Mouse (Mus musculus) c-Kit-positive CD71-negative TER-119-negative erythroid progenitor cells, embryonic 14.5 days (primary cell): Measurements from ENCODE around the gene Cds1.
A peak's percentile ranks its signal among the peaks of the same experiment; 100 is the strongest.
"Not testable (repeated sequence)": the region's sequence is repeated elsewhere in the genome, so short reads cannot be mapped to it uniquely, and the experiment has no call there.

Source experiments
- DNase-seq: peaks from one replicate; pipeline ENCODE4 v3.0.0-alpha.2; 2013; ENCODE audit warnings: low read depth

The Cds1 gene

DNA sequence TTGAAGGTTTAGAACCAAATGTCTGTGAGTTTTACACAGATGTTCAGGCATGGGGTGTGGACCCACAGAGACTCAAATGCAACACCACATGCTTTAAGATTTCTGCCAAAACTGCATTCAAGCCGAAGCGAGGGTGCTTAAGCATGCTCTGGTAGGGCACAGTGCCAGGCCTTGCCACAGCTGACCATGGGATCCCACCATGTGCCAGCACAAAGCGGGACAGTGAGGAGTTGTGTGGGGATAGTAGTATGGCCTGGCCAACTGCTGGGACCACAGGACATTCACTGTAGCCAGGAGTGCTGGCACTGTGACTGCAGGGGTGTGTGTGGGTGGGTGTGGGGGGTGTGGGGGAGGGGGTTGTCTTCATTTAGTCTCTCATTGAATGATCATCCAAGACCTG, 64.0 kb downstream of the Cds1 start:
- DNase-seq: no peak

DNA sequence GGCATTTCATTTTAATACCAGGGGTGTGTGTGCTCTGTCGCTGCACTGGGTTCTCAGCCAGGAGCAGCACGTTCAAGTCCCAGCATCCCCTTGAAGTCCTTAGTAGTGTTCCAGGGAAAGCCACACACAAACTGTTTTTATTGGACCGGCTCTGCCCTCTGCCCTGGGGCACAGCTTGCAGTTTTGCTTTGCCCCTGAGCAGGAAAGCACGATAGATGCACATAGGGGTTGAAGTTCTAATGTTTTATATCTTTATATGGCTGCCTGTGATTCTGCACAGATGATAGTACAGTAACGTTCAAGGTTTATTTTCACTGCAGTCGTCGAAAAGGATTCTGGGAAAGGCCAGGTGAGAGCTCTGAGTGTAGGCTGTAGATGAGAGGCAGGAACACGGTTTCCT, 65.2 kb downstream of the Cds1 start:
- DNase-seq: no peak

GRCm38 (mm10) chr5:101832042-101832441, 67.1 kb downstream of the Cds1 start:
- no peak for DNase-seq

GRCm38 (mm10) chr5:101832991-101833390, 68.1 kb downstream of the Cds1 start:
- DNase-seq: no peak

GRCm38 (mm10) chr5:101833875-101834274, 68.9 kb downstream of the Cds1 start:
- DNase-seq: no peak

- no peak for DNase-seq
Measured at GRCm38 (mm10) chr5:101836221-101836620, 71.3 kb downstream of the Cds1 start.

GRCm38 (mm10) chr5:101837605-101838004, 72.7 kb downstream of the Cds1 start:
- not testable (repeated sequence) for DNase-seq

DNA sequence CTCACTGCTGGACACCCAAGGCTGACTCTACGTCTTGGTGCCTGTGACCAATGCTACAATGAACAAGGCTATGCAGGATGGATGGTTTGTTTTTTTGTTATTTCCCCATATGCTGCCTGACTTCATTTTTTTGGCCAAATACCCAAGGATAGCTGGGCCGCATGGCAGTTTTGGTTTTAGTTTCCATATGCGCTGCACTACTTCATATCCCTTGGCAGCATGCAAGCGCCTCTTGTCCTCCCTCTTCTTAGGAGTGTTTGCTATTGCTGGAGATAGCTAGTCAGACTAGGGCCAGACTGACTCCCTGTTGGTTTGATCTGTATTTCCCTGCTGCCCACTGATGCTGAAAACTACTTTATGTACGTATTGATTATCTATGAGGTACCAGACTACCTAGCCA, 75.5 kb downstream of the Cds1 start:
- no peak for DNase-seq

DNA sequence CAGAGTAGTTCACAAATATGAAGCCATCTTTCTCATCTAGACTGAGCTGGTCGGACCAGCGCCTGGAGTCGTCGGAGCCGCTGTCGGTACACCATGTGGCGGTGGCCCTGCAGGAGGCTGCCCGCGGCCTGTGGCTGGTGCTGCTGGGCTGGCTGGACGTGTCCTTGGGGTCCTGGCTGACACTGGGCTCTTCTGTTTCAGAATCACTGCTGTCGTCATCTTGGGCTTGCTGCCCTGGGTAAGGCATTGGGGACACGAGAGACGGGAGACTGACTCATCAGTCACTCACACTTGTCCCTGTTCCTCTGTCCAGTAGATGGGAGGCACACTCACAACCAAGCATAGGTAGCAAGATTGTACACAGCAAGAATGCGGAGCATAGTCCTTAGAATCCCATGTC, 80.1 kb downstream of the Cds1 start:
- DNase-seq: no peak

GRCm38 (mm10) chr5:101845930-101846329, 81.0 kb downstream of the Cds1 start:
- no peak for DNase-seq

DNA sequence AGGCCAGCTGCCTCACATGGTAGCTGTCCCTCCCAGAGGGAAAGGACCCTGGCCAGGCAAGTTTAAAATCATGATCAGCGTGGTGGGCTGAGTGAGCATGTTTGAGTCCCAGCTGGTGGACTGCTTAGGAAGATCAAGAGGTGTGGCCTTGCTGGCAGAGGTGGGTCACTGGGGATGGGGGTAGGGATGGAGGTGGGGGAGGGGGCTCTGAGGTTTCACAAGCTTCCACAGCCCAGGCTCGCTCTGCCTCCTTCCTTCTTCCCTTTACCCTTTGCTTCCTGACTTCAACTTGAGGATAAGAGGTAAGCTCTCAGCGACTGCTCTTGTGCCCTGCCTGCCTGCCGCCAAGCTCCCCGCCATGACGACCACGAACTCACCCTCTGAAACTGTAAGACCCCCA, 82.4 kb downstream of the Cds1 start:
- DNase-seq: no peak

- DNase-seq: no peak
Measured at GRCm38 (mm10) chr5:101847762-101848161, 82.8 kb downstream of the Cds1 start.

GRCm38 (mm10) chr5:101851133-101851532, 86.2 kb downstream of the Cds1 start:
- no peak for DNase-seq

GRCm38 (mm10) chr5:101852116-101852680, 87.3 kb downstream of the Cds1 start:
- no peak for DNase-seq

GRCm38 (mm10) chr5:101854100-101854499, 89.2 kb downstream of the Cds1 start:
- no peak for DNase-seq

DNA sequence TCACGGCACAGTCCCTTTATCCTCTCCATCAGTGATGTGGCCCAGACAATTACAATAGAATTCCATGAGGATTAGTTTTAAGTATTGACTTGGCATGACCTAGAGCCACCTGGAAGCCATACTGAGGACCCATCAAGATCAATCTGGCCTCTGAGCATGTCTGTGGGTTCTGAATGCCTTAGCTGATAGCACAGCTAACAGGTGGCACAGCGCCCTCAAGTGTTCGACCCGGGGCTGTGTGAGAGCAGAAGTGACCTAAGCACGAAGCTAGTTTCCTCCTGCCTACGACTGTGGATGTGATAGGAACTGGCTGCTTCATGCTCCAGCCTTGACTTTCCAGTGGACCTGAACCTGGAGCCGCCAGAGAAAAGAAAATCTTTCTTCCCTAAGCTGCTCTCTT, 89.7 kb downstream of the Cds1 start:
- DNase-seq: no peak

GRCm38 (mm10) chr5:101855475-101855874, 90.5 kb downstream of the Cds1 start:
- DNase-seq: no peak

- no peak for DNase-seq
Measured at GRCm38 (mm10) chr5:101858891-101859436, 94.0 kb downstream of the Cds1 start.

DNA sequence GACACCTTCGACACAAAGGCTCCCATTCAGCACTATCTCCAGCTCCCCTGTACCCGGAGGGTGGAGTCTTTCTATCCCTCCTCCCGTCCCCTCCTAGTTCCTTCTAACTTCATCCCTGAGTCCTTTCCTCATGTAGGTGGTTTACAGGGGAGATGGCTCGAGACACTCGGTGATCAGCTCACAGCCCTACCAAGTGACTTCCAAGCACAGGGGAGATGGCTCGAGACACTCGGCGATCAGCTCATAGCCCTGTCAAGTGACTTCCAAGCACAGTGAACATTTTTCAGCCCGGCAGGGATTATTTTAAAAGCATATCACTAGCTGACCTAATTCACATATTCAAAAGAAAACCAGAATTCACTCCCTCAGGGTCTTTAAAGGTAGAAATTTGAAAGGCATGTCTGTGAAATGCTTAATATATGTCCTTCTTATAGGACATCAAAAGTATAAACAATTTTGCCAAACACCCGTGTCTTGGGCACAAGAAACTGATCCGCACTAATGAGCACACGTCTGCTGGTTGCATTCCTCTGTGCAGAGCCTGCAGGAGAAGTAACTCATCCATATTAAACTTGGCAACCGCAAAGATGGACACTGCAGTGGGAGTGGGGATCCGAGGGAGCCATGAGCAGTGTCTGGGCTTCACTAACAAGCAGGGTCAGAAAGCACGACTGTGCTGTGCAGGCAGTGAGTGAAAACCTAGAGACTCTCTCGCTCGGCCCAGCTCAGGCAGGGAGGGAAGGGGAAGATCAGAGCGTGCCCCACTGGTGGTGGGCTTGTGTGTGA, 97.0 kb downstream of the Cds1 start:
- no peak for DNase-seq

- DNase-seq: no peak
Measured at GRCm38 (mm10) chr5:101862651-101863050, 97.7 kb downstream of the Cds1 start.

GRCm38 (mm10) chr5:101863946-101864345, 99.0 kb downstream of the Cds1 start:
- DNase-seq: peak; percentile 10

DNA sequence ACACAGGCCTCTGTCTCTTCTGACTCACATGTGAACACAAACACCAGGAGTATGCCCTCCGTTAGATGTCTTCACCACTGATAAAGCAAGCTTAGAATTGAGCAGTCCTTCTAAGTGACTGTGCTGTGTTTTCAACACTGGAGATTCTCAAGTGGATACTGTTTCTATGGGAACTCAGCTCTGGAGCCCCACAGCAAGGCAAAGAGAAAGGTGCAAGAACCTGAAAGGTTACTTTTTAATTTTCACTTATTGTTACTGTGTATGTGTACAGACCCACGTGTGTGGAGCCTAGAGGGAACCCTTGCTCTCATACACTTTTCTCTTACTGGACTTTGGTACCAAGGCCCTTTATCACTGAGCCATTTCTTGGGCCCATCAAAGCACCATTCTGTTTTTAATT, 101.8 kb downstream of the Cds1 start:
- no peak for DNase-seq
